Mouse (Mus musculus) embryonic facial prominence, embryonic 10.5 days (tissue): ENCODE measurements at regions not wholly inside any gene's neighbourhood (a gene's known extent, or its start where the extent isn't known, plus 50 kb on each side); places are given as distances from the start of the nearest gene placed in this dataset.

Experiments
- DNase-seq: peaks from one replicate; pipeline ENCODE4 v3.0.0-alpha.2; 2017; ENCODE audit warnings: low spot score
- H3K27ac ChIP-seq: fragments of 300-500 bp; sonication (generic); replicated peaks from 2 replicates; pipeline ENCODE4 v1.5.1; 2016; ENCODE audit warnings: mild to moderate bottlenecking
- H3K27me3 ChIP-seq: fragments of 300-500 bp; sonication (generic); replicated peaks from 2 replicates; pipeline ENCODE4 v1.6.1; 2016; ENCODE audit warnings: low read depth, mild to moderate bottlenecking; ENCODE audit not compliant: poor library complexity, severe bottlenecking
- H3K36me3 ChIP-seq: fragments of 300-500 bp; sonication (generic); replicated peaks from 2 replicates; pipeline ENCODE4 v1.6.1; 2016; ENCODE audit warnings: mild to moderate bottlenecking, moderate library complexity
- H3K4me1 ChIP-seq: fragments of 300-500 bp; sonication (generic); 2 replicates; pipeline ENCODE4 v1.6.1; 2016
- H3K4me3 ChIP-seq: fragments of 300-500 bp; sonication (generic); 2 replicates; pipeline ENCODE4 v1.5.1; 2016; ENCODE audit warnings: mild to moderate bottlenecking, moderate library complexity
- H3K9me3 ChIP-seq: fragments of 300-500 bp; sonication (generic); 2 replicates; pipeline ENCODE4 v1.6.1; 2016; ENCODE audit warnings: mild to moderate bottlenecking
- WGBS: fragments of 180-500 bp; shearing (Covaris S2); methylation state at CpG from one replicate; pipeline ENCODE4 v1.1.7; 2016; 5-methylcytosine and 5-hydroxymethylcytosine counted together

DNA sequence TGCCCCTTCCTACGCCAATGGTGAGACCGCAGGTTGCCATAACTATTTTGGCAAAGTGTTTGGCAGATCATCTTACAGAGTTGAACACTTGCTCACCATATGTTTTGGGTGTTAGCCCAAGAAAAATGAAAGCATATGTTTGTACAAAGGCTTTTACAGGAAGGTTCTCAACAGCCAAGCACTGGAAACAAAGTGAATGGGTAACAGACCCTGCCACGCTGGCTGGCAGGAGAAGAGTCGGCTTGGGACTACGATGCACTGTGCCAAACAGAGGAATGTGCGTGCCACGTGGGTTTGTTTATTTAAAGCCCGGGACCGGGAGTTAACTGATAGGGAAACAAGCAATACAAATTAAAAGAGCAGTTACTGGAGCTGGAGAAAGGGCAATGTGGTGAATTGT, 255.0 kb upstream of the Rgma start:
- WGBS: 66% methylated on average over 9 of the region's 9 CpGs
- H3K4me3 ChIP-seq: no peak overlapping the region
- DNase-seq: no peak

DNA sequence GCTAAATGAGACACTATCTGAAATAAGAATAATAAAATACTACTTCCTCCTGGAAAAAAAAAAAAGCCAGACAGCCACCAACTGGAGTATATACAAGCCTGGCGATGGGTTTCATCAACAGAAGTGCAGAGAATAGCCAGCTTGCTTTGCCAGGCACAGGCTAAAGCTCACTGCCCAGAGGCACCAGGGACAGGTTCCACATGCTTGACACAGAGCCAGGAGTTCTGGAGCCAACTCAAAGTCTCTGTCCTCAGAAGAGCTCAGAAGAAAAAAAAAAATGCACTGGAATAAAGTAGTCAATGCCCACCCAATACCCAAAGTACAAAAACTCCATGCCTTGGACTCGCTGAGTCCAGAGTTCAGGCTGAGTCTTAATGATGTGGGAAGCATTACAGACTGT, 250.3 kb upstream of the Rgma start:
- WGBS: 83% methylated on average over 2 of the region's 2 CpGs
- H3K4me3 ChIP-seq: no peak overlapping the region
- no peak for DNase-seq
- no peaks in the 10 kb centered on the region for H3K36me3 ChIP-seq
- H3K4me1 ChIP-seq: peaks cover 34% of the 10 kb centered on the region
- no peak overlapping the region; the same call in 1 of the 2 replicates for H3K27ac ChIP-seq
- peaks cover 8% of the 10 kb centered on the region; the same call in 1 of the 2 replicates for H3K27me3 ChIP-seq
- no peaks in the 10 kb centered on the region for H3K9me3 ChIP-seq

More for the DNA sequence above, 255.0 kb upstream of the Rgma start:
- Histone ChIP-seq H3K27me3 (peaks cover 1% of the 10 kb centered on the region; the same call in 1 of the 2 replicates), H3K9me3 (no peaks in the 10 kb centered on the region), H3K36me3 (no peaks in the 10 kb centered on the region), H3K4me1 (peaks cover 15% of the 10 kb centered on the region), H3K27ac (no peak overlapping the region)

DNA sequence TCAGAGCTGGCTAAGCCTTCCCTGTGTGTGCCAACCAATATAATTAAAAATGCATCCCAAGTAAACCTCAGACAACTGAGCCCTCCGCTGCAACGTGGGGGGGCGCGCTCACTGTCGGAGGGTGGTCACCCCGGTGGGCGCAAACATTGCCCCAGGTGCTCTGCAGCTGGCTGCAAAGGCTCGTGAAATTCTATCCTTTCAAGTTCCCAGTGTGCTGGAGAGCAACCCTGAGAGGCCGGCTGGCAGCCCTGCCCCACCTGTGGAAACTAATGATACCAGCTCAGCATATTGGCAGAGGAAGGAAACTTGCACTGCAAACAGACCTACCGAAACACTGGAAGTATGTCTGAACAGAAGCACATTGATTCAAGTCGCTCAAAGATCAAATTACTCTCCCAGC, 249.4 kb upstream of the Rgma start:
- peak; percentile 64 for DNase-seq
- Histone ChIP-seq H3K4me3 (no peak overlapping the region), H3K27ac (no peak overlapping the region), H3K4me1 (peaks cover 32% of the 10 kb centered on the region), H3K9me3 (no peaks in the 10 kb centered on the region), H3K36me3 (no peaks in the 10 kb centered on the region), H3K27me3 (peaks cover 8% of the 10 kb centered on the region; the same call in 1 of the 2 replicates)
- 8% methylated on average over 11 of the region's 11 CpGs for WGBS

DNA sequence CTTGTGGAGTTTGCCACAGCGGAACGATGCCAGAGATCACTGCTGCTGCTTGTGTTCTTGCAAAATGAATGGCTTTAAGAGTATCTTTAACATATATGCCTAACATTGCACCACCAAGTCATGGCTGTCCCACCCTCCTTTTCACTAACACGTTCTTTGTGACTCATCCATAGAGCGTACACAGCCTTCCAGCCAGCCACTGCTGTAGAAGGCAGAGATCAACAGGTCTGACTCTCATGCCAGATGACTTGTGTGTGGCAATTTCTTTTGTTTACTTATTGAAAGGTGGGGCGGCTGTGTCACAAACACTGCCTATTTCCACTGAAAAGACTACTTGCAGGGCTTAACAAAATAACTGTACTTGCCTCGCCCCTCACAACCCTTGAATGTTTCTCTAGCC, 239.5 kb upstream of the Rgma start:
- Histone ChIP-seq H3K27ac (no peak overlapping the region), H3K4me1 (peaks cover 28% of the 10 kb centered on the region), H3K27me3 (peaks cover 40% of the 10 kb centered on the region), H3K4me3 (no peak overlapping the region), H3K36me3 (no peaks in the 10 kb centered on the region), H3K9me3 (no peaks in the 10 kb centered on the region)
- 85% methylated on average over 6 of the region's 6 CpGs for WGBS
- DNase-seq: no peak

DNA sequence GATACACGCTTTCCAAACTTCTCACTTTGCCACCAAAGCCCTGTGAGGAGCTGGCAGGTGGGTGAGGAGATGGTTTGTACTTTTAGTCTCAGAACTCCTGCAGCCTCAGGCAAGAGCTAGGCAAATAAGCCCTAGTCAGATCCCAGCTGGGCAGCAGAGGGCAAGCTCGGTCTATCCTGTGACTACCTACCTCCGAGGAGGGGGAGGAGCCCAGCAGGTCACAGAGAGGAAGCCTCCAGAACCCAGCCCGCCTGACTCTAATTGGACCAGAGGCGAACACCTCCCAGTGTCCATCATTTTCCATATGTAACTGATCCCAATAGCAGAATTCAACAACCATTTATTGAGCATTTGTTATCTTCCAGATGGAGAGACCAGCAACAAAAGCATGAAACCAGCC, 237.0 kb upstream of the Rgma start:
- Histone ChIP-seq H3K36me3 (no peaks in the 10 kb centered on the region), H3K27ac (no peak overlapping the region), H3K4me3 (no peak overlapping the region), H3K4me1 (peaks cover 50% of the 10 kb centered on the region), H3K9me3 (no peaks in the 10 kb centered on the region), H3K27me3 (peaks cover 40% of the 10 kb centered on the region)
- 15% methylated on average over 5 of the region's 5 CpGs for WGBS
- peak; percentile 39 for DNase-seq

DNA sequence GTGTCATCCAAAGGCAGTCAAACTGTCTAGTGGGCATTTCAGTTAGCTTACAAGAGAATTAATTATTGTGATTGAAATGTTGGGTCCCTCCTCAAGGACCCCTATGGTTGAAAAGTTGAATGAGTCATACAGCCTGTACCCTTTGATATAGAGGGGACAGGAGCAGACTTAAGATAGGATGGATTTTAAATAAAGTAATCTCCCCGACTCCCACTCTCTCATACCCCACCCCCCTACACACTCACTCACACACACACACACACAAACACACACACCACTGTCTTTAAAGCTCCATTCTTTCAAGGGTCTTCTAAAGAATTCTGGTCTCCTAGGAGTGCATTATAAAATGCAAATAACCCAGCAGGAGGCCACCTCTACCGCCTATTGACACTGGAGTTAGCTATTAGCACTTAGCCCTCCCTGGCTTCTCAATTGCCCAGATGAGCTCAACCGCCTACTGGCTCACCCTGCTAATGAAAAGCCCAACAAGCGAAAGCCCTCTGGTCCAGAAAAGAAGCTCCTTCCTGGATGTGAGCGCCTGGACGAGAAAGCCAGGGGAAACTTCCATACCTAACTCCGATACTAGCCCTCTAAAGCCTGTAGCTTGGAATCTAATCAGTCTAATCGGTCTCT, 236.3 kb upstream of the Rgma start:
- DNase-seq: peak; percentile 36
- peak overlapping the region; percentile 61 for H3K27ac ChIP-seq
- H3K36me3 ChIP-seq: no peaks in the 10 kb centered on the region
- H3K9me3 ChIP-seq: no peaks in the 10 kb centered on the region
- WGBS: 7% methylated on average over 8 of the region's 8 CpGs
- peak overlapping the region; percentile 25; the same call in 1 of the 2 replicates for H3K4me3 ChIP-seq
- peaks cover 52% of the 10 kb centered on the region for H3K4me1 ChIP-seq
- H3K27me3 ChIP-seq: peaks cover 42% of the 10 kb centered on the region

DNA sequence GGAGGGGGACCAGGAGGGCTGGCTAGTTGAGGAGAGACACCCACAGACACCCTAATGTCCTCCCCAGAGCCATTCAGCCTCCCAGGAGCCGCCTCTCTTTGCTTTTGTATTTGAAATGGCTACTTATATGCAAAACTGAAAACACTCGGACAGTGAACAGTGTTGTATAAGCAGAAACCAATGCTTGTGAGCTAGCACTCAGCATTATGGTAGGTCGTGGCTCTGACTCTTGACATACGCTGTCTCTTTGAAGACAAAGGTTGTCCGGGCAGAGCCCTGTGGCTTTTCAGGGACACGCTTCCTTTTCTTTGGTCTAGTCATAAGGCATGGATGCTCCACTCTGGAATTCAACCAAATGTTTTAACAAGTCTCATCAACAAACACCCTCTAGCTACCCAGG, 235.4 kb upstream of the Rgma start:
- DNase-seq: no peak
- H3K27me3 ChIP-seq: peaks cover 47% of the 10 kb centered on the region
- peak overlapping the region; percentile 25; the same call in 1 of the 2 replicates for H3K4me3 ChIP-seq
- 25% methylated on average over 6 of the region's 6 CpGs for WGBS
- no peaks in the 10 kb centered on the region for H3K36me3 ChIP-seq
- H3K27ac ChIP-seq: peak overlapping the region; percentile 61
- H3K4me1 ChIP-seq: peaks cover 60% of the 10 kb centered on the region
- H3K9me3 ChIP-seq: no peaks in the 10 kb centered on the region

DNA sequence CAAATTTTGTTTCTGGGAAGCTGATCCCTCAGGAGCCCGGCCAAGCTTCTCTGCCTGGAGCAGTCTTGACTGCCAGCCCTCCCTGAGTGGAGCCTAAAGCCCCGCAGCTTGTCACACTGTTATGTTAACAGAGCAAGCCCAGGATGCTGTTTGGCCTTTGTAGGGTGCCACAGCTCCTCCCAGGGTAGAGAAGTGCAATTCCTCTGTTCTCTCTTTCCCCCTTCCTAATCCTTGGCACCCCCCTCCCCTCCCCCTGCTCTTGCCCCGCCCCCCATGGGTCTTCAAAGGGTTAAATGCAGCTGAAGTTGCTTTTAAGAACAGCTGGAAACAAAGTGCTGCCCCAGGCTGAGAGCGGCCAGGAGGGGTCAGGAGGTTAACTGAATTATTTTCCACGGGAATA, 234.1 kb upstream of the Rgma start:
- Histone ChIP-seq H3K27me3 (peaks cover 47% of the 10 kb centered on the region), H3K4me3 (no peak overlapping the region), H3K9me3 (no peaks in the 10 kb centered on the region), H3K27ac (peak overlapping the region; percentile 59), H3K36me3 (no peaks in the 10 kb centered on the region), H3K4me1 (peaks cover 72% of the 10 kb centered on the region)
- whole genome bisulfite sequencing: under 1% methylated on average over 5 of the region's 5 CpGs
- peak; percentile 83 for DNase-seq

DNA sequence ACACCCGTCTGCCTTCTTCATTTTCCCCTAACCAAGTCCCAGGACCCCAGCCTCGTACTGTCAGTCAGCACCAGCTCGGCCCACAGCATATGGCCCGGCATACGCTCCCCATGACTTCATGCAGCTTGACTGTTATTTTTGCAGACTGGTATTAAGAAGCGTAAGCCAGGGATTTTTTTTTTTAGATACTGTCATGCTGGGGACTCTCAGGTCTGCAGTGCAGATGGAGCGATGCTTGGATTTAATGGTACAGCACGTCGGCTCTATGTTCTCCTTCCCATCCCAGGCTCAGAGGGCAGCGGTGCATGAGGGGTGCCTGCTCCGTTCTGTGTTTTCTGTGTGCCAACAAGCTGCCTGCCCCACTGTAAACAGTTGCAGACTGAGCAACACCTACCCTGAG, 231.4 kb upstream of the Rgma start:
- Histone ChIP-seq H3K27ac (peak overlapping the region; percentile 59), H3K9me3 (no peaks in the 10 kb centered on the region), H3K4me3 (no peak overlapping the region), H3K36me3 (no peaks in the 10 kb centered on the region), H3K4me1 (peaks cover 63% of the 10 kb centered on the region), H3K27me3 (peaks cover 27% of the 10 kb centered on the region)
- WGBS: 87% methylated on average over 11 of the region's 11 CpGs
- no peak for DNase-seq

DNA sequence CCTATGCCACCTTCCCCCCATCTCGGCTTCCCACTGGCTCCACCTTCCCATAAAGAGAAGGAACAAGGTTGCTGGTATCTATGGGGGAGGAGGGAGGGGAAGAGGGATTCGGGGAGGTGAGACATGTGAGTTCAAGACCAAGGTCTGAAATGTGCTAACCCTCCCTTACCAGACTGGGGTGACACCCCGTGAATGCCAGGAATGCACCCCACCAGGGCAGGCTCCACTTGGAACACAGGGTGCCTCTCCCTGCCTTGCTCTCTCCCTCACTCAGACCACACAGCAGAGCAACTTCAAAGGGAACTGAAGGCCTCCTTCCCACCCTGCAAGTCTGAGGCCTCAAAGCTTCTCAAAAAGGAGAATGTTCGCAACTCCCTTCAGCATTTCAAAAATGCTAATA, 230.5 kb upstream of the Rgma start:
- 47% methylated on average over 4 of the region's 4 CpGs for WGBS
- Histone ChIP-seq H3K36me3 (no peaks in the 10 kb centered on the region), H3K27ac (no peak overlapping the region; the same call in 1 of the 2 replicates), H3K9me3 (no peaks in the 10 kb centered on the region), H3K27me3 (peaks cover 18% of the 10 kb centered on the region), H3K4me3 (no peak overlapping the region), H3K4me1 (peaks cover 59% of the 10 kb centered on the region)
- DNase-seq: no peak

DNA sequence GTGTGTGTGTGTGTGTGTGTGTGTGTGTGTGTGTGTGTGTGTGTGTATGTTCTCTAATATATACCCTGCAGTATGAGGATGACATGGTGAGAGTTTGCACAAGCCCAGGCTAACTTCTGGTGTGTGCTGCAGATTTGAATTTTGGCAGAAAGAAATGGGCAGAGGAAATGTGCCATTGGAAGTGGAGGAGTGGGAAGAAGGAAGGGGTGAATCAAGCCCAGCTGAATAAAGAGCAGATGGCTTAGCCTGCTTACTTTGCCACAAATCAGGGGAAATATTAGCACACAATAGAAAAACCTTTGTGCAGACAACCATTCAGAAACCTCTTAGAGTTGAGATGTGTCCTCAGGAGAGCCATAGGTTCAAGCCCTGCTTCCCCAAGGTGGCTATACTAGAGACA, 228.1 kb upstream of the Rgma start:
- DNase-seq: peak; percentile 3
- H3K36me3 ChIP-seq: no peaks in the 10 kb centered on the region
- H3K4me1 ChIP-seq: peaks cover 59% of the 10 kb centered on the region
- H3K27ac ChIP-seq: no peak overlapping the region
- H3K27me3 ChIP-seq: peaks cover 15% of the 10 kb centered on the region
- no peak overlapping the region for H3K4me3 ChIP-seq
- no peaks in the 10 kb centered on the region for H3K9me3 ChIP-seq

DNA sequence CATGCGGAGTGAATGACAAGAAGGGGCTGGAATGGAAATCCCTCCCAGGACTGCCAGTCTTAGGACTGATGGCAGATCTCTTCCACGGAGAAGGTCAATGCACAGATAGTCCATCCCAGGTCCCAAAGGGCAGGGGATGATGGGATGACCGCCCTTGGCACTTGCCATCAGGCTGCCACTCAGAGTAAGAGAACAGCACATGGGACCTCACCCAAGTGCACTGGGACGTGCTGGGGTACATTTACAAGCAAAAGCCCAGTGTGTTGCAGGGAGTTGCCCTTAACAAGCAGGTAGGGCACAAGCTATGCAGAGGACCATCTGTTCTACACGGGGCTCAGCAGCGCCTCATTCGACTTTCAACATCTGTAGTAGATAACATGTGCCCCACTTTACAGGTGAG, 224.9 kb upstream of the Rgma start:
- peaks cover 8% of the 10 kb centered on the region; the same call in 1 of the 2 replicates for H3K27me3 ChIP-seq
- peak overlapping the region; percentile 45 for H3K27ac ChIP-seq
- WGBS: 75% methylated on average over 7 of the region's 7 CpGs
- H3K9me3 ChIP-seq: no peaks in the 10 kb centered on the region
- peaks cover 54% of the 10 kb centered on the region for H3K4me1 ChIP-seq
- H3K36me3 ChIP-seq: no peaks in the 10 kb centered on the region
- peak; percentile 7 for DNase-seq
- no peak overlapping the region for H3K4me3 ChIP-seq

DNA sequence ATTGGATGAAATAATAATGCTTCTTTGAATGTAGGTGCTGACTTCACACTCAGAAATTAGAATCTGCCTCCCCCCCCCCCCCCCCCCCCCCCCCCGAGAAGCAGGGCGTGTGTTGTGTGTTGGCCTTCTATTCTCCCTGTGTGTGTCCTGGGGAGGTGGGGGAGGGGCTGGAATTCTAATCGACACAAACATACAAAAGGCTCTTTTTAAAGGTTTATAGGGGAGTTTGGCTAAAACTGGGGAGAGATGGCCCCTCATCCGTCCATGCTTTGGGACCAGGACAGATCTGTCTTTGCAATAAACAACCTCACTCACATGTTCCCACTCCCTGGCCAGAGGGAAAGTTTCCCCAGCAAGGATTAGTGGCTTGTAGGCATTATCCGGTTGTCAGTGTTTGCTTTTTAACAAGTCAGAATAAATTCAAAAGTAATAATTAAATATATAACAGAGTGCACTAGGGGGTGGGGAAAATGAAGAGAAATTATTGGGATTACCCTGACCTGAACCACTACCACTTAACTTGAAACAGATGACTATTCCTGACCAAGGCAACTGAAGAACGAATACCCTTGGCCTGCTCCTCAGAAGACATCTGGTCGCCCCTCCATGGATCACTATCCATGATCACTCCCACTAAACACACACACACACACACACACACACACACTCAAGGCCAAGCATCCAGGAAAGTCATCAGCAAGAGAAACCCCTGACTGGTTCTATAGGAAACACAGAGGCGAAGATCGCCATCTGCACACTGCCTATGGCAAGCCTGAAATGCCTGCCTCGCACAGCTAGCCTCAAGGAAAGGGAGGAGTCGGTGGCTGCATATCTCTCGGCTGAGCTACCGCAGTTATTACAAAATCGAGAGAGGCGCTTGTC, 223.5 kb upstream of the Rgma start:
- DNase-seq: peak; percentile 44
- Histone ChIP-seq H3K36me3 (no peaks in the 10 kb centered on the region), H3K27me3 (peaks cover 4% of the 10 kb centered on the region; the same call in 1 of the 2 replicates), H3K4me1 (peaks cover 50% of the 10 kb centered on the region), H3K4me3 (no peak overlapping the region), H3K27ac (peak overlapping the region; percentile 74), H3K9me3 (no peaks in the 10 kb centered on the region)
- 32% methylated on average over 15 of the region's 15 CpGs for WGBS
